Mouse (Mus musculus): ENCODE data around the gene Pxylp1. TPM values are rescaled to one million over a fixed set of nuclear protein-coding genes. Genes with fewer than 3 reads are reported as not detected.

The Pxylp1 gene
- polyA plus RNA-seq, 1 experiment from 2014 or later = 39.0 TPM

DNA sequence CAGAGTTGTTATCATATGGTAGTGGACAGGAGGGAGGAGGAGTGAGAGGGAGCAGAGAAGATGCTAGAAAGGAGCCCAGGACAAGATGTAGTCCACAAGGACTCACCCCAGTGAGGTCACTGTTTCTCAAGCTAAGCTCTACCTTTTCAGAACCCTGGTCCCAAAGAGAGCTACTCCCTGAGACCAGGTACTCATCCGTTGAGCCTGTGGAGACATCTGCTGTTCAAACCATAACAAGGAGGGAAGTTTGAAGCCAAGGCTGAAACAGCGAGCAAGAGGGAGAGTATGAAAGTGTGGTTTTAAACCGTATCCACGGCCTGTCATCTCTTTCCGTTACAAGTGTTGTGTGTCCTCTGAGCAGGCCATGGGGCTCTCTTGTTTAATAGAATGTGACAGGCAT lies 22.9 kb downstream of the Pxylp1 start:
- 93% methylated on average over 5 of the region's 5 CpGs for WGBS
- no peaks in the 10 kb centered on the region for H3K27me3 ChIP-seq
- no peak overlapping the region for H3K27ac ChIP-seq (replicated peaks)
- H3K9me3 ChIP-seq = no peaks in the 10 kb centered on the region
- ATAC-seq (ENCODE audit: low FRiP score, low read depth) = no peak
- no peak overlapping the region for H3K4me2 ChIP-seq
- H3K9ac ChIP-seq = no peak overlapping the region
- H3K4me1 ChIP-seq (replicated peaks) = peaks cover 7% of the 10 kb centered on the region; the same call in 1 of the 2 replicates
- no peaks in the 10 kb centered on the region for H3K36me3 ChIP-seq
- H3K4me3 ChIP-seq = no peak overlapping the region

DNA sequence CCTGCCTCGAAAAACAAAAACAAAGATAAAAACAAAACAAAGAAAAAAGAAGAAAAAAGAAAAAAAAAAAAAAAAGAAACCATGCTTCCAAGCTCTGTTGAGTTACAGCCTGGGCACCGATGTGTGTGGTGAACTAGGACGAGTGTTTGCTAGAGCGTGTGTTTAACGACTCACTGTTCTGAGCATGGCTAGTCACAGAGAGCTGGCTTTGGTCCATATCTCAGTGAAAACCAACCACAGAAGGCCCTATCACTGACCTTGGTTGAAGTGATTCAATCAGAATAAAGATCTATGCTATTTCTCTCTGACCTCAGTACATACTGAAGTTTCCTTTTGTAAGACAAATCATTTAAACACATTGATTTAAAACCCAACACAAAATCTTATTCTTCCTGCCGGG lies 23.9 kb downstream of the Pxylp1 start:
- 94% methylated on average over 6 of the region's 6 CpGs for WGBS
- H3K9me3 ChIP-seq = no peaks in the 10 kb centered on the region
- no peak for ATAC-seq (ENCODE audit: low FRiP score, low read depth)
- no peaks in the 10 kb centered on the region for H3K36me3 ChIP-seq
- no peaks in the 10 kb centered on the region for H3K27me3 ChIP-seq
- no peak overlapping the region for H3K4me2 ChIP-seq
- H3K9ac ChIP-seq = no peak overlapping the region
- H3K4me3 ChIP-seq = no peak overlapping the region
- H3K4me1 ChIP-seq (replicated peaks) = peaks cover 7% of the 10 kb centered on the region; the same call in 1 of the 2 replicates
- H3K27ac ChIP-seq (replicated peaks) = no peak overlapping the region

DNA sequence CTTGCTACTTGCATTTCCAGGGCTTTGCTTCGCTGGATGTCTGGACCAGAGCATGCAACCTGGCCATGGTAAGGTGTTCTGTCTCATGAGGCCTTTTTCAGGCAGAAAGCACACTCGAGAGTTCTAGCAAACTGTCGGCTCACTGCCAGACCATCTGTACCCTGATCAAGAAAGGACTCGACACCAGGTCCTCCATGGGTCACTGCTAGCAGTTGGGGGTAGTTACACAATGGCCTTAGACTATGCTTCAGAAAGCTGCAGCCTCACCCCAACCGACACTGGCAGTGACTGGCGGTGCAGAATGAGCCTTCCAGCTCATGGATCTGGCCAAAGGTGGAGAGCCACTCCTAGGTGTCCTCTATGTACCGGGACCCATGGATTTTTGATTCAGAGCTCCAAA lies 25.3 kb downstream of the Pxylp1 start:
- Histone ChIP-seq H3K27ac (replicated peaks) (no peak overlapping the region), H3K4me2 (no peak overlapping the region), H3K36me3 (no peaks in the 10 kb centered on the region), H3K27me3 (no peaks in the 10 kb centered on the region), H3K9me3 (no peaks in the 10 kb centered on the region), H3K4me3 (no peak overlapping the region), H3K4me1 (replicated peaks) (peaks cover 12% of the 10 kb centered on the region), H3K9ac (no peak overlapping the region)
- 40% methylated on average over 7 of the region's 7 CpGs for WGBS
- ATAC-seq (ENCODE audit: low FRiP score, low read depth) = no peak

DNA sequence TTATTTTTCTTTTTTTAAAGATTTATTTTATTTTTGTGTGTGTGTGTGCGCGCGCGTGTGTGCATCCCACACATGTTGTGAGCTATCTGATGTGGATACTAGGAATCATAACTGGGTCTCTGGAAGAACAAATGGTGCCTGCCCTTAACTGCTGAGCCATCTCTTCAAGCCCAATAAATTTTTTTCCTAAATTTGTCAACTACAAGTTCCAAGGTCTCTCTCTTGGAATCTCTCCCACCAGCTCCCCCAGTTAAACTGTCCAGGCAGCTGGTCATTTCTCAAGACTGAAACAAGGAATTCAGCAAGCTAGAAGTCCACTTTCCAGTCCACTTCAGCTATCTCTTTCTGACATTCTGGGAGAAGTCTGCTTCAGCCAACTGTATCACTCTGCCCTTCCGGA lies 26.3 kb downstream of the Pxylp1 start:
- WGBS = 98% methylated on average over 5 of the region's 5 CpGs
- no peaks in the 10 kb centered on the region for H3K9me3 ChIP-seq

DNA sequence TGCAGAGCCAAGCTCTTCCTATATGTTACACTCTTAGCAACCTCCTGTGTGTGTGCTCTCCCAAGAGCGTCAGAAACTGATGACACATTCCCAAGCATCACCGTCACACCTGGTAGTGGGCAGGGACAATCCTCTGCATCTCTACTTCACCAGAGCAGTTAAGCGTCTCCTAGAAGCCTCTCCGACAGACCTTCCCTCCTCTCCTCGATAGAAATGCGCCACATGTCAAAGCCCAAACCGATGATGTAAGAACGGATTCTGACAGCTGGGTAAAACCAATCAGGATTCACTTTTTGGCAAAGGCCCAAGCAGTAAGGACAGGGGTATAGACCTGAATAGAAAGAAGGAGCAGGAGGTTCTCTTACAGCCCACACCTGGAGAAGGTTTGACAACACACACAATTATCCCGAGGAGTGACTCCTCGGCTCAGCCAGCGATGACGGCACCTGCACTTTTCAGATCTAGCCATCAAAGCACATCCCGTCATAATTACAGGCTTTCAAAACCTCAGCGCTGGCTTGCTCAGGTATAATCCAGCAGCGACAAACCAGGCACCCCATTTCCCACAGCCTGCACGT lies 26.9 kb downstream of the Pxylp1 start:
- H3K4me1 ChIP-seq (replicated peaks) = peaks cover 24% of the 10 kb centered on the region
- no peak overlapping the region for H3K4me3 ChIP-seq
- H3K9ac ChIP-seq = no peak overlapping the region
- H3K9me3 ChIP-seq = no peaks in the 10 kb centered on the region
- 66% methylated on average over 16 of the region's 16 CpGs for WGBS
- H3K36me3 ChIP-seq = no peaks in the 10 kb centered on the region
- no peak overlapping the region; the same call in 1 of the 2 replicates for H3K27ac ChIP-seq (replicated peaks)
- peak; percentile 59 for ATAC-seq (ENCODE audit: low FRiP score, low read depth)
- H3K27me3 ChIP-seq = no peaks in the 10 kb centered on the region
- H3K4me2 ChIP-seq = no peak overlapping the region; the same call in 1 of the 2 replicates

More for the DNA sequence above, 26.3 kb downstream of the Pxylp1 start:
- Histone ChIP-seq H3K9ac (no peak overlapping the region), H3K27me3 (no peaks in the 10 kb centered on the region), H3K36me3 (no peaks in the 10 kb centered on the region), H3K4me1 (replicated peaks) (peaks cover 21% of the 10 kb centered on the region), H3K4me2 (no peak overlapping the region), H3K27ac (replicated peaks) (no peak overlapping the region), H3K4me3 (no peak overlapping the region)
- ATAC-seq (ENCODE audit: low FRiP score, low read depth) = no peak

DNA sequence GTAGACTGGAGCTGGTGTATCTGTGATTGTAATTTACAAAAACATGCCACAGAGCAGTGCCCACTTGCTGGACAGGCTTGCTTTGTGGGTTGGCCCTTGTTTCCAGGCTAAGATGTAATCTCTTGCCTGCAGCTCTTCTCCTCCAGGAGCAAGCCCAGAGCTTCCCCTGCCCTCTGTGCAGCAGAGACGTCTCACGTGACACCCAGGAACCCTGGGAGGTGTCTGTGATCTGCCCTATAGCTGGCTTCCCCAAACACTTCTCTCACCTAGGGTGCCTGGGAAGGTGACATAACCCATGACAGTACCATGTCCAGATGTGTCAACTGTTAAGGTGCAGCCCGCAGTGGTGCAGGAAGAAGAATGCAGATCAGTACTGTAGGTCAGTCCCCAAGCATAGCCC lies 28.9 kb downstream of the Pxylp1 start:
- WGBS = 73% methylated on average over 3 of the region's 3 CpGs
- ATAC-seq (ENCODE audit: low FRiP score, low read depth) = no peak; the same call in 1 of the 2 replicates
- no peak overlapping the region for H3K27ac ChIP-seq (replicated peaks)
- H3K4me3 ChIP-seq = no peak overlapping the region
- no peaks in the 10 kb centered on the region for H3K9me3 ChIP-seq
- H3K4me2 ChIP-seq = no peak overlapping the region
- no peaks in the 10 kb centered on the region for H3K27me3 ChIP-seq
- H3K4me1 ChIP-seq (replicated peaks) = peaks cover 24% of the 10 kb centered on the region
- no peaks in the 10 kb centered on the region for H3K36me3 ChIP-seq
- H3K9ac ChIP-seq = no peak overlapping the region

DNA sequence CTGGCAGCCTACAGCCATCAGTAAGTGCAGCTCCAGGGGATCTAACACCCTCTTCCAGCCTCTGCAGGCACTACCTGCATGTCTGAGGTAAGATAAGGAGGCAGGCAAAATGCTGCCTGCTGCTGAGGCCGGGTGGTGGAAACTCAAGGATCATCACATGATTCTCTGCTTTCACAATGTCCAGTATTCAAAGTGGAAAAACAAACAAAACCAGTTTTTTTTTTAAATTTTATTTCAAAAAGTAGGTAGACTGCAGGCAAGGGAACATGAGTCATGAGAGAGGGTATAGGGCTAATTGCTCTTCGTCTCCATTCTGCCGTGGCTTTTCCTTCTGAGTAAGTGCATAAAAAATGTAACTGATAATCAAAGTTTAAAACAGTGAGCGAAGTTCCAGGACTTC lies 29.6 kb downstream of the Pxylp1 start:
- Histone ChIP-seq H3K4me1 (replicated peaks) (peaks cover 24% of the 10 kb centered on the region), H3K4me3 (no peak overlapping the region), H3K9me3 (no peaks in the 10 kb centered on the region), H3K4me2 (no peak overlapping the region), H3K36me3 (no peaks in the 10 kb centered on the region), H3K27ac (replicated peaks) (no peak overlapping the region), H3K27me3 (no peaks in the 10 kb centered on the region), H3K9ac (no peak overlapping the region)
- no peak for ATAC-seq (ENCODE audit: low FRiP score, low read depth)
- WGBS = 77% methylated on average over 4 of the region's 4 CpGs

DNA sequence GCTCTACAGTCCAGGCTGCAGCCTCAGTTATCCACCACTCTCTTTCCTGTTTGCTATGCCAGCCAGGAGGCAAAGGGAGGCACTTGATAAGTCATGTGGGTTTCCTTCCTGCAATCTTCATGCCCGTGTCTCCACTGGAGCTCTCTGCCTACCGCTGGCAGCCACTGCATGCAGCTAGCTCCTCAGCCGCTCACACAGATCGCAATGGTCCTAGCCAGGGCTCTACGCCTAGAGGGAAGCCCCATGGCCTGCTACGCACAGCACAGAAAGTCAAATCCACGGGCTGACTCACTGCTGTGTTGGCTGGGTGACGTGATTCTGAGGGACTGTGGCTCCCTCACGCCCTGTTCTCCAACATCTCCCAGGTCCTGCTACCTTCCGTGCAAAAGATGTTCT lies 31.4 kb downstream of the Pxylp1 start:
- Histone ChIP-seq H3K27me3 (no peaks in the 10 kb centered on the region), H3K27ac (replicated peaks) (peak overlapping the region; percentile 69), H3K4me1 (replicated peaks) (peaks cover 24% of the 10 kb centered on the region), H3K36me3 (no peaks in the 10 kb centered on the region), H3K4me2 (no peak overlapping the region), H3K9me3 (no peaks in the 10 kb centered on the region), H3K4me3 (no peak overlapping the region), H3K9ac (no peak overlapping the region)
- no peak for ATAC-seq (ENCODE audit: low FRiP score, low read depth)
- WGBS = 80% methylated on average over 10 of the region's 10 CpGs

DNA sequence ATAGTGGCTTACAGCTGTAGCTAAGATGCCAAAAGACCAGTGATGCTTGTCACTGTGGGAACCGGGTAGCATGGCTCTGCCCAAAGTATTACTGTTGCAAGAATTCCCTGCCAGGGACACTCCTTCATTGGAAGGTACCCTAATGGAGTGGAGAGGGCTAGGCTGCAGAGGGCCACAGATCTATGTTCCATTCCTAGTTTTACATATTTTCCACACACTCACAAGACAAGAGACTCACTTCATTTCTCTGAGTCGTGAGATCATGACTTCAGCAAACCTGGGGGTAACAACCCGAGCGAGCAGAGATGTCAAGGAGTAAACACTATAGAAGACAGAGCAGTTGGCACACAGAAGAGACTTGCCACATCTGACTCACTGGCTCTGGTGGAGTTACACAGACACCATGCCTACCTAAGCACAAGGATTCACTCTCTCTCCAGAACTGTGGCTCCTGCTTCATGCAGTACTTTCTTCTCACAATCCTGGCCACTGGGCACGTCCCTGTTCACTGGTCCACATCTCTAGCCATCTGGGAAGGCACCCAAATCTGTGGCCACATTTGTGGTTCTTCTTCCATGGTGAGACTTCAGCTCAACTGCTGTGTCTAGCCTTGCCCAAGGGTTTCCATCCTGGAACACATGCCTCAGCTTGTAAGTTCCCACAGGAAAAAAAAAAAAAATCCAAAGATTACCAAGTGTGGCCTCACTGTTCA lies 31.9 kb downstream of the Pxylp1 start:
- Histone ChIP-seq H3K27ac (replicated peaks) (peak overlapping the region; percentile 69), H3K9ac (no peak overlapping the region), H3K9me3 (no peaks in the 10 kb centered on the region), H3K27me3 (no peaks in the 10 kb centered on the region), H3K4me3 (no peak overlapping the region), H3K36me3 (no peaks in the 10 kb centered on the region), H3K4me2 (no peak overlapping the region), H3K4me1 (replicated peaks) (peaks cover 20% of the 10 kb centered on the region)
- ATAC-seq (ENCODE audit: low FRiP score, low read depth) = no peak
- 87% methylated on average over 5 of the region's 5 CpGs for WGBS

DNA sequence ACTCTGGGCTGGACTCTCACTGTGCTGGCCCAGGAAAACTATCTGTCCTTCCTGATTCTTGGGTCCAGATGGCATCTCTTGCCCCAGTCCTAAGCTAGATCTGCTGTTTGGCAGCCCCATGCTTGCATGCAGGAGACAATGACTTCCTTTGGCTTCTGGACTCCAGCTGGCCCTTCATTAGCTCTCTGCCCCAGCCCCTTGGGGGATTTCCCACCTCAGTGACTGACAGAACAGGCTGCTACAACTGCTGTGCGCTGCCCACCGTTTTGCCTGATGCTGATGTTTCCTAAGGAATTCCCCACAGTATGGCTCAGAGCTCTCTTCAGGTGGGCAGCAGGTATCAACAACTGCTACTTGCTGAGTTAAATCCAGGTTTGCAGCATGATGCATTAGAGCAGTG lies 33.4 kb downstream of the Pxylp1 start:
- no peaks in the 10 kb centered on the region for H3K36me3 ChIP-seq
- 21% methylated on average over 2 of the region's 2 CpGs for WGBS
- no peak overlapping the region for H3K9ac ChIP-seq
- peaks cover 17% of the 10 kb centered on the region for H3K4me1 ChIP-seq (replicated peaks)
- H3K27me3 ChIP-seq = no peaks in the 10 kb centered on the region
- no peak for ATAC-seq (ENCODE audit: low FRiP score, low read depth)
- no peaks in the 10 kb centered on the region for H3K9me3 ChIP-seq
- no peak overlapping the region for H3K27ac ChIP-seq (replicated peaks)
- no peak overlapping the region for H3K4me3 ChIP-seq
- no peak overlapping the region for H3K4me2 ChIP-seq

DNA sequence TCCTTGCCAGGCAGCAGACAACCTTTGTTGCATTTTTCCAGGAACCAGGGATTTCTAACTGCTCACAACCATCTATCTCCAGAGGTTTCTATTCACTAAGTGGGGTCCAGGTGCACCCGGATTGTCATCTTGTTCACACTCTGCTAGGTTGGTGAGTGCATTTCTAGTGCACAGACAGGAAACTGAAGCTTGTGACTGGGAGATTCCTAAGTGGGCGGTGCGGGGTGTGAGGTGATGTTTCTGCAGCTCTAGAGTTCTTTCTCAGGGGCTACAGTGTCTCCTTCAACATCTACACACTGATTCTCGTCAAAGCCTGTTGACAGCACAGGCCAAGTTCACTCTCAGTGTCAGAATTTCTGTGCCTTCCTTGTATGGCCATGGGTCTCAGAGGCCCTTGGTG lies 34.6 kb downstream of the Pxylp1 start:
- H3K9me3 ChIP-seq = no peaks in the 10 kb centered on the region
- H3K36me3 ChIP-seq = no peaks in the 10 kb centered on the region
- no peak overlapping the region for H3K4me2 ChIP-seq
- peaks cover 17% of the 10 kb centered on the region for H3K4me1 ChIP-seq (replicated peaks)
- ATAC-seq (ENCODE audit: low FRiP score, low read depth) = no peak
- WGBS = 91% methylated on average over 4 of the region's 4 CpGs
- no peak overlapping the region for H3K4me3 ChIP-seq
- H3K27me3 ChIP-seq = no peaks in the 10 kb centered on the region
- no peak overlapping the region for H3K9ac ChIP-seq
- no peak overlapping the region for H3K27ac ChIP-seq (replicated peaks)

DNA sequence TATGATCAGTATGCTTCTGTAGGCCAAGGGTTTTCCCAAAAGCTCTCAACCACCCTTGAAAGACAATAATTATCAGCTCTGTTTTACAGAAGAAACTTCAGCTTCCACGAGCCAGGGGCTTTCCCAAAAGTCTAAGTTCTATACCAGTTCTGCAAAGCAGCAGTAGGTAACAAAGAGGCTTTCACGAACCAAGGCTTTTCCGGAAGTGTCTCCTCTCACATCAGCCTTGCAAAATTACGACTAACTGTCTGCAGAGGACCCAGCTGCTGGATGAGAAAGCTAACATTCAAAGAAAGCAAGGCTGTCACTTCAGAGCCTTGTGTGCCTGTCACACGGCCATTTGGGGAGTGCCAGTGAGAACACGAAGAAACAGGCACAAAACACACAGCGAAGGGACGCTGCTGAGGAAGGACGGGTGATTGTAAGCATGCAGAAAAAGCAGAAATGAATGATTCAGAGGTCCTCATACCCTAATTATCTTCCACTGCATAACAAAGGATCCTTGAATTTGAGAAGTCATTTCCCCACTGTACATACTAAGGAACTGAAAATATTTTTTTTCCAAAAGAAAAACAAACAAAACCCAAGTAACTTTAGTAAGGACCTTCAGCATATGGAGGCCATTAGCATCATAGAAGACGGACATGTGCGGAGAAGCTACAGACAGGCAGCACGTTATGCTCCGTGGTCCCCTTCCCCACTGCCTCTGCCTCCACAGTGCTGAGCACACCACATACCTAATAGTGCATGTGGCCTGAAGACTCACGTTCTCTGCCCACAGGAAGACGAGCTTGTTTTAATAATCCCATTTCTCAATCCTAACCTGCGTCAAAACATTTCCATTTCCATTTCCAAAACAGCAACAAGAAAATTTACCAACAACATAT lies 38.9 kb downstream of the Pxylp1 start:
- ATAC-seq (ENCODE audit: low FRiP score, low read depth) = no peak
- H3K9me3 ChIP-seq = no peaks in the 10 kb centered on the region
- no peak overlapping the region for H3K4me3 ChIP-seq
- no peak overlapping the region for H3K9ac ChIP-seq
- H3K36me3 ChIP-seq = no peaks in the 10 kb centered on the region
- no peak overlapping the region for H3K4me2 ChIP-seq
- H3K27ac ChIP-seq (replicated peaks) = no peak overlapping the region
- H3K27me3 ChIP-seq = no peaks in the 10 kb centered on the region
- H3K4me1 ChIP-seq (replicated peaks) = peaks cover 11% of the 10 kb centered on the region
- WGBS = 66% methylated on average over 16 of the region's 16 CpGs
